Mouse (Mus musculus) heart, embryonic 14.5 days (tissue): ENCODE measurements around the gene Ankrd24. TPM values are rescaled to one million over a fixed set of nuclear protein-coding genes. Genes with fewer than 3 reads are reported as not detected.
"Not testable (repeated sequence)": the region's sequence is repeated elsewhere in the genome, so short reads cannot be mapped to it uniquely, and the experiment has no call there.

Experiments used
- ATAC-seq: fragments of 200-750 bp; cut with Nextera tagmentation; 2 replicates; pipeline ENCODE4 v1.8.0; 2017; ENCODE audit warnings: low read depth, moderate TSS enrichment; ENCODE audit not compliant: insufficient number of reproducible peaks, insufficient read depth, low FRiP score
- H3K27ac ChIP-seq, 2 experiments: fragments of 200-500 bp in 1 of 2; fragments of 300-500 bp in 1 of 2; sonication (generic) in 1 of 2; replicated peaks in 1 of 2; 2 replicates each; pipeline ENCODE4 v1.5.1; 2012 to 2014; ENCODE audit warnings: low read depth in 2 of 2, low read length in 2 of 2, control low read depth in 1 of 2, mild to moderate bottlenecking in 1 of 2, mixed read lengths in 1 of 2; ENCODE audit not compliant: control insufficient read depth in 1 of 2, insufficient read depth in 1 of 2
- H3K27me3 ChIP-seq: fragments of 300-500 bp; sonication (generic); 2 replicates; pipeline ENCODE4 v1.6.1; 2014; ENCODE audit warnings: mild to moderate bottlenecking, low read length, control low read depth; ENCODE audit not compliant: control insufficient read depth, insufficient read depth
- H3K36me3 ChIP-seq: fragments of 300-500 bp; sonication (generic); 2 replicates; pipeline ENCODE4 v1.6.1; 2014; ENCODE audit warnings: mild to moderate bottlenecking, control low read depth, low read length, mixed read lengths; ENCODE audit not compliant: control insufficient read depth, insufficient read depth
- H3K4me1 ChIP-seq, 2 experiments: fragments of 200-500 bp in 1 of 2; fragments of 300-500 bp in 1 of 2; sonication (generic) in 1 of 2; 2 replicates each; pipeline ENCODE4 v1.6.1; 2012 to 2014; ENCODE audit warnings: low read length in 2 of 2, control low read depth in 1 of 2, mixed read lengths in 1 of 2; ENCODE audit not compliant: control insufficient read depth in 2 of 2, insufficient read depth in 2 of 2
- H3K4me2 ChIP-seq: fragments of 300-500 bp; sonication (generic); 2 replicates; pipeline ENCODE4 v1.6.1; 2014; ENCODE audit warnings: mild to moderate bottlenecking, low read length
- H3K4me3 ChIP-seq, 2 experiments: fragments of 200-500 bp in 1 of 2; fragments of 300-500 bp in 1 of 2; sonication (generic) in 1 of 2; 2 replicates each; pipeline ENCODE4 v1.5.1; 2012 to 2014; ENCODE audit warnings: low read length in 2 of 2, mild to moderate bottlenecking in 2 of 2, control low read depth in 1 of 2, low read depth in 1 of 2, moderate library complexity in 1 of 2; ENCODE audit not compliant: control insufficient read depth in 1 of 2, insufficient read depth in 1 of 2
- H3K9ac ChIP-seq: fragments of 300-500 bp; sonication (generic); 2 replicates; pipeline ENCODE4 v1.6.1; 2014; ENCODE audit warnings: mild to moderate bottlenecking, low read length
- H3K9me3 ChIP-seq: fragments of 300-500 bp; sonication (generic); 2 replicates; pipeline ENCODE4 v1.6.1; 2016; ENCODE audit warnings: low read length, control low read depth; ENCODE audit not compliant: control insufficient read depth
- WGBS: fragments of 180-500 bp; shearing (Covaris S2); extraction: QIAGEN DNeasy Blood & Tissue Kit; methylation state at CpG from one replicate; pipeline ENCODE4 v1.1.7; 2014; 5-methylcytosine and 5-hydroxymethylcytosine counted together
- polyA plus RNA-seq: library from polyadenylated mRNA; unstranded; fragments of >200 nt; fragmentation: Nextera tagmentation; extraction: Ambion mirVana; gene quantifications from 2 replicates; pipeline ENCODE4 v1.2.1, GENCODE M21; 2014

The Ankrd24 gene
- polyA plus RNA-seq, 1 experiment from 2014 or later, result 9.0 TPM

- H3K36me3 ChIP-seq, result no peaks in the 10 kb centered on the region
- ATAC-seq, result no peak
- no peaks in the 10 kb centered on the region for H3K27me3 ChIP-seq
- H3K9me3 ChIP-seq, result no peaks in the 10 kb centered on the region
- WGBS, result 64% methylated on average over 6 of the region's 6 CpGs
- H3K4me3 ChIP-seq, result no peak overlapping the region
- no peak overlapping the region for H3K9ac ChIP-seq
- no peak overlapping the region for H3K4me2 ChIP-seq
- no peak overlapping the region for H3K27ac ChIP-seq
- peaks cover 12 to 16% of the 10 kb centered on the region in 2 experiments for H3K4me1 ChIP-seq
Measured at GRCm38 (mm10) chr10:81638101-81638500, 9.8 kb downstream of the Ankrd24 start.

- not testable (repeated sequence) for H3K4me3 ChIP-seq, H3K4me2 ChIP-seq, H3K27me3 ChIP-seq, H3K27ac ChIP-seq, ATAC-seq, H3K36me3 ChIP-seq, H3K9me3 ChIP-seq, H3K9ac ChIP-seq
- 54% methylated on average over 4 of the region's 4 CpGs for WGBS
- H3K4me1 ChIP-seq, result peaks cover 11 to 18% of the 10 kb centered on the region in 2 experiments
Measured at GRCm38 (mm10) chr10:81640825-81641224, 12.5 kb downstream of the Ankrd24 start.

- Histone ChIP-seq H3K27ac (no peak overlapping the region), H3K9ac (no peak overlapping the region; the same call in 1 of the 2 replicates), H3K4me3 (no peak overlapping the region), H3K4me2 (peak overlapping the region; percentile 87; the same call in 1 of the 2 replicates), H3K36me3 (no peaks in the 10 kb centered on the region), H3K27me3 (no peaks in the 10 kb centered on the region), H3K4me1 (peaks cover 8 to 18% of the 10 kb centered on the region in 2 experiments), H3K9me3 (no peaks in the 10 kb centered on the region)
- WGBS, result 86% methylated on average over 2 of the region's 2 CpGs
- no peak for ATAC-seq
Measured at GRCm38 (mm10) chr10:81641566-81641965, 13.2 kb downstream of the Ankrd24 start.

GRCm38 (mm10) chr10:81641978-81642647 lies 13.8 kb downstream of the Ankrd24 start:
- H3K9me3 ChIP-seq, result no peaks in the 10 kb centered on the region
- ATAC-seq, result no peak
- no peaks in the 10 kb centered on the region for H3K27me3 ChIP-seq
- H3K4me3 ChIP-seq, result peak overlapping the region in 1 of 2 experiments; percentile 81; a peak in 2 of 4 replicates
- H3K27ac ChIP-seq, result peak overlapping the region in 1 of 2 experiments; percentile 98; a peak in 1 of 4 replicates
- peak overlapping the region; percentile 87 for H3K4me2 ChIP-seq
- no peaks in the 10 kb centered on the region for H3K36me3 ChIP-seq
- H3K4me1 ChIP-seq, result peaks cover 8 to 18% of the 10 kb centered on the region in 2 experiments
- 76% methylated on average over 8 of the region's 8 CpGs for WGBS
- H3K9ac ChIP-seq, result peak overlapping the region; percentile 98

- Histone ChIP-seq H3K4me1 (peaks cover 8 to 18% of the 10 kb centered on the region in 2 experiments), H3K27ac (peak overlapping the region; percentile 91 to 98), H3K36me3 (no peaks in the 10 kb centered on the region), H3K9ac (peak overlapping the region; percentile 98), H3K4me3 (peak overlapping the region; percentile 73 to 81), H3K4me2 (peak overlapping the region; percentile 87), H3K27me3 (no peaks in the 10 kb centered on the region), H3K9me3 (no peaks in the 10 kb centered on the region)
- WGBS, result 22% methylated on average over 23 of the region's 24 CpGs
- peak; percentile 53 for ATAC-seq
Measured at GRCm38 (mm10) chr10:81642648-81643448, 14.5 kb downstream of the Ankrd24 start.

- under 1% methylated on average over 67 of the region's 75 CpGs for WGBS
- Histone ChIP-seq H3K36me3 (no peaks in the 10 kb centered on the region), H3K9me3 (no peaks in the 10 kb centered on the region), H3K4me3 (peak overlapping the region; percentile 73 to 81), H3K27me3 (no peaks in the 10 kb centered on the region), H3K9ac (peak overlapping the region; percentile 98), H3K4me2 (peak overlapping the region; percentile 87), H3K27ac (peak overlapping the region; percentile 91 to 98), H3K4me1 (peaks cover 8 to 18% of the 10 kb centered on the region in 2 experiments)
- ATAC-seq, result peak; percentile 85
Measured at GRCm38 (mm10) chr10:81643449-81644055, 15.2 kb downstream of the Ankrd24 start.

- peak overlapping the region; percentile 91 to 98; a peak in 3 of 4 replicates for H3K27ac ChIP-seq
- H3K27me3 ChIP-seq, result no peaks in the 10 kb centered on the region
- peaks cover 8 to 18% of the 10 kb centered on the region in 2 experiments for H3K4me1 ChIP-seq
- peak overlapping the region; percentile 73 to 81 for H3K4me3 ChIP-seq
- no peaks in the 10 kb centered on the region for H3K9me3 ChIP-seq
- H3K36me3 ChIP-seq, result no peaks in the 10 kb centered on the region
- 68% methylated on average over 2 of the region's 2 CpGs for WGBS
- peak overlapping the region; percentile 98 for H3K9ac ChIP-seq
- no peak for ATAC-seq
- H3K4me2 ChIP-seq, result peak overlapping the region; percentile 87
Measured at GRCm38 (mm10) chr10:81644162-81644561, 15.8 kb downstream of the Ankrd24 start.
